Mouse (Mus musculus) myocyte (in vitro differentiated cells): Measurements from ENCODE around the gene Ttc12. TPM values are rescaled to one million over a fixed set of nuclear protein-coding genes. Genes with fewer than 3 reads are reported as not detected.

ENCODE experiments used
- H3K27me3 ChIP-seq: one replicate; pipeline ENCODE4 v1.6.1; 2011; ENCODE audit not compliant: control insufficient read depth, insufficient read depth, insufficient read length
- H3K36me3 ChIP-seq: one replicate; pipeline ENCODE4 v1.6.1; 2011; ENCODE audit not compliant: control insufficient read depth, insufficient read depth
- H3K4me2 ChIP-seq: one replicate; pipeline ENCODE4 v1.6.1; 2011; ENCODE audit warnings: low read depth, control low read depth
- H3K4me3 ChIP-seq: one replicate; pipeline ENCODE4 v1.5.1; 2011; ENCODE audit warnings: mild to moderate bottlenecking, control low read depth, moderate library complexity
- H3K79me2 ChIP-seq: one replicate; pipeline ENCODE4 v1.6.1; 2011; ENCODE audit not compliant: control insufficient read depth, insufficient read depth
- H3ac ChIP-seq: one replicate; pipeline ENCODE4 v1.6.1; 2011; ENCODE audit not compliant: control insufficient read depth, insufficient read length
- CEBPB ChIP-seq: IDR thresholded peaks from 2 replicates; pipeline ENCODE4 v1.6.1; 2011; ENCODE audit warnings: mild to moderate bottlenecking, moderate library complexity; ENCODE audit not compliant: poor library complexity, insufficient read depth, severe bottlenecking
- E2F4 ChIP-seq: IDR thresholded peaks from one replicate; pipeline ENCODE4 v1.6.1; 2011; ENCODE audit warnings: mild to moderate bottlenecking, control low read depth, moderate library complexity; ENCODE audit not compliant: insufficient read depth
- MAX ChIP-seq: IDR thresholded peaks from one replicate; pipeline ENCODE4 v1.6.1; 2011; ENCODE audit warnings: low read depth, mild to moderate bottlenecking, control low read depth
- MYOD1 ChIP-seq, 3 experiments: IDR thresholded peaks; one replicate each; pipeline ENCODE4 v1.6.1; 2011; ENCODE audit warnings: control low read depth in 2 of 3, low read depth in 2 of 3, mild to moderate bottlenecking in 2 of 3, moderate library complexity in 1 of 3; ENCODE audit not compliant: insufficient read length in 2 of 3, control insufficient read depth in 1 of 3
- MYOG ChIP-seq, 3 experiments: IDR thresholded peaks; one replicate each; pipeline ENCODE4 v1.6.1; 2011; ENCODE audit warnings: control low read depth in 2 of 3, low read depth in 2 of 3, mild to moderate bottlenecking in 2 of 3; ENCODE audit not compliant: insufficient read length in 2 of 3, control insufficient read depth in 1 of 3, insufficient read depth in 1 of 3
- POLR2A ChIP-seq: IDR thresholded peaks from one replicate; pipeline ENCODE4 v1.6.1; 2011; ENCODE audit warnings: low read depth, mild to moderate bottlenecking, control low read depth, moderate library complexity; ENCODE audit not compliant: insufficient read length
- POLR2AphosphoS2 ChIP-seq: IDR thresholded peaks from one replicate; pipeline ENCODE4 v1.6.1; 2011; ENCODE audit warnings: low read depth, control low read depth; ENCODE audit not compliant: insufficient read length
- REST ChIP-seq: IDR thresholded peaks from one replicate; pipeline ENCODE4 v1.6.1; 2011; ENCODE audit warnings: mild to moderate bottlenecking, control low read depth, moderate library complexity; ENCODE audit not compliant: insufficient read depth, insufficient read length
- SRF ChIP-seq: IDR thresholded peaks from one replicate; pipeline ENCODE4 v1.6.1; 2011; ENCODE audit warnings: low read depth; ENCODE audit not compliant: control insufficient read depth, insufficient read length
- TCF12 ChIP-seq: IDR thresholded peaks from one replicate; pipeline ENCODE4 v1.6.1; 2011; ENCODE audit warnings: mild to moderate bottlenecking, control low read depth; ENCODE audit not compliant: poor library complexity, insufficient read depth, severe bottlenecking
- TCF3 ChIP-seq: IDR thresholded peaks from one replicate; pipeline ENCODE4 v1.6.1; 2011; ENCODE audit warnings: low read depth, control low read depth; ENCODE audit not compliant: insufficient read length
- USF1 ChIP-seq: IDR thresholded peaks from one replicate; pipeline ENCODE4 v1.6.1; 2011; ENCODE audit warnings: low read depth, mild to moderate bottlenecking, control low read depth, moderate library complexity
- polyA plus RNA-seq: library from polyadenylated mRNA; unstranded; fragments of >200 nt; fragmentation: generic; extraction: Trizol; gene quantifications from one replicate; pipeline ENCODE4 v1.2.1, GENCODE M21; 2012; ENCODE audit warnings: missing spikeins

Ttc12 gene
- polyA plus RNA-seq, 1 experiment, result 4.1 TPM

- Histone ChIP-seq H3K79me2 (no peaks in the 10 kb centered on the region), H3K4me2 (no peak overlapping the region), H3K36me3 (no peaks in the 10 kb centered on the region), H3ac (no peak overlapping the region), H3K27me3 (no peaks in the 10 kb centered on the region), H3K4me3 (no peak overlapping the region)
- TF ChIP-seq USF1 (no peak), POLR2AphosphoS2 (no peak), SRF (no peak), MYOD1 (IDR thresholded peaks at IDR 0.05; ENCODE audit: control insufficient read depth in 1 of 3, insufficient read length in 2 of 3, low read depth in 2 of 3) (no peak), MYOG (IDR thresholded peaks at IDR 0.05; ENCODE audit: control insufficient read depth in 1 of 3, insufficient read depth in 1 of 3, insufficient read length in 2 of 3, low read depth in 2 of 3) (no peak), TCF12 (no peak), TCF3 (no peak), REST (no peak), MAX (no peak)
Observed at GRCm38 (mm10) chr9:49472126-49472525, 13.9 kb downstream of the Ttc12 start.

- no peak for TF ChIP-seq POLR2AphosphoS2
- no peaks in the 10 kb centered on the region for H3K36me3 ChIP-seq
- H3K79me2 ChIP-seq, result no peaks in the 10 kb centered on the region
- no peak overlapping the region for H3K4me2 ChIP-seq
- no peaks in the 10 kb centered on the region for H3K27me3 ChIP-seq
- no peak overlapping the region for H3ac ChIP-seq
- no peak overlapping the region for H3K4me3 ChIP-seq
Observed at GRCm38 (mm10) chr9:49470946-49471345, 15.1 kb downstream of the Ttc12 start.

- H3K36me3 ChIP-seq, result no peaks in the 10 kb centered on the region
- H3K27me3 ChIP-seq, result no peaks in the 10 kb centered on the region
- H3K4me3 ChIP-seq, result no peak overlapping the region
- no peak for TF ChIP-seq CEBPB
- TF ChIP-seq TCF3, result no peak
- no peak for TF ChIP-seq POLR2AphosphoS2
- no peak for TF ChIP-seq POLR2A
- no peak for TF ChIP-seq USF1
- TF ChIP-seq TCF12, result no peak
- TF ChIP-seq REST, result no peak
- TF ChIP-seq MAX, result no peak
- no peak for TF ChIP-seq E2F4
- TF ChIP-seq MYOG (IDR thresholded peaks at IDR 0.05; ENCODE audit: control insufficient read depth in 1 of 3, insufficient read depth in 1 of 3, insufficient read length in 2 of 3, low read depth in 2 of 3), result no peak
- TF ChIP-seq SRF, result no peak
- TF ChIP-seq MYOD1 (IDR thresholded peaks at IDR 0.05; ENCODE audit: control insufficient read depth in 1 of 3, insufficient read length in 2 of 3, low read depth in 2 of 3), result no peak
- no peak overlapping the region for H3K4me2 ChIP-seq
- no peaks in the 10 kb centered on the region for H3K79me2 ChIP-seq
- H3ac ChIP-seq, result no peak overlapping the region
Observed at GRCm38 (mm10) chr9:49470006-49470405, 16.0 kb downstream of the Ttc12 start.

GRCm38 (mm10) chr9:49456136-49456535, 29.9 kb downstream of the Ttc12 start:
- TF ChIP-seq SRF (no peak), POLR2AphosphoS2 (no peak)
- H3K4me3 ChIP-seq, result no peak overlapping the region
- no peaks in the 10 kb centered on the region for H3K79me2 ChIP-seq
- no peaks in the 10 kb centered on the region for H3K27me3 ChIP-seq
- no peak overlapping the region for H3ac ChIP-seq
- H3K36me3 ChIP-seq, result no peaks in the 10 kb centered on the region
- H3K4me2 ChIP-seq, result no peak overlapping the region

GRCm38 (mm10) chr9:49452396-49452795, 33.6 kb downstream of the Ttc12 start:
- H3K36me3 ChIP-seq, result no peaks in the 10 kb centered on the region
- no peak overlapping the region for H3K4me3 ChIP-seq
- H3ac ChIP-seq, result no peak overlapping the region
- H3K79me2 ChIP-seq, result no peaks in the 10 kb centered on the region
- H3K27me3 ChIP-seq, result no peaks in the 10 kb centered on the region
- no peak overlapping the region for H3K4me2 ChIP-seq
- TF ChIP-seq SRF, result no peak
- no peak for TF ChIP-seq USF1
- TF ChIP-seq CEBPB, result no peak
- TF ChIP-seq POLR2A, result no peak

GRCm38 (mm10) chr9:49450491-49450890, 35.5 kb downstream of the Ttc12 start:
- Histone ChIP-seq H3ac (no peak overlapping the region), H3K4me3 (no peak overlapping the region), H3K79me2 (no peaks in the 10 kb centered on the region), H3K36me3 (no peaks in the 10 kb centered on the region), H3K27me3 (no peaks in the 10 kb centered on the region), H3K4me2 (no peak overlapping the region)
- TF ChIP-seq SRF, result no peak
- TF ChIP-seq CEBPB, result no peak
- no peak for TF ChIP-seq POLR2AphosphoS2
- TF ChIP-seq USF1, result no peak
- no peak for TF ChIP-seq TCF3
- TF ChIP-seq REST, result no peak
- no peak for TF ChIP-seq MYOG (IDR thresholded peaks at IDR 0.05; ENCODE audit: control insufficient read depth in 1 of 3, insufficient read depth in 1 of 3, insufficient read length in 2 of 3, low read depth in 2 of 3)
